Mouse (Mus musculus) cortical plate, adult 2 months (tissue): ENCODE data around the gene Cd300ld4.

Source experiments
- CTCF ChIP-seq: fragments of 200-500 bp; IDR thresholded peaks from 2 replicates; pipeline ENCODE4 v1.5.1; 2011; ENCODE audit warnings: mild to moderate bottlenecking, control low read depth, low read length; ENCODE audit not compliant: insufficient read depth; ENCODE audit errors: extremely low read depth
- POLR2A ChIP-seq: fragments of 200-500 bp; IDR thresholded peaks from 2 replicates; pipeline ENCODE4 v1.6.1; 2011; ENCODE audit warnings: mild to moderate bottlenecking, low read length, control low read depth; ENCODE audit not compliant: insufficient read depth; ENCODE audit errors: extremely low read depth

GRCm38 (mm10) chr11:115062077-115062476 lies 35.3 kb upstream of the Cd300ld4 start, which contains the start of gene Cd300e:
- TF ChIP-seq POLR2A (no peak), CTCF (no peak)
